Mouse (Mus musculus): Measurements from ENCODE around the gene Itprid1. TPM values are rescaled to one million over a fixed set of nuclear protein-coding genes. Genes with fewer than 3 reads are reported as not detected.

Itprid1 gene
- total and polyA plus RNA-seq, 2 experiments from 2014 or later = not detected

DNA sequence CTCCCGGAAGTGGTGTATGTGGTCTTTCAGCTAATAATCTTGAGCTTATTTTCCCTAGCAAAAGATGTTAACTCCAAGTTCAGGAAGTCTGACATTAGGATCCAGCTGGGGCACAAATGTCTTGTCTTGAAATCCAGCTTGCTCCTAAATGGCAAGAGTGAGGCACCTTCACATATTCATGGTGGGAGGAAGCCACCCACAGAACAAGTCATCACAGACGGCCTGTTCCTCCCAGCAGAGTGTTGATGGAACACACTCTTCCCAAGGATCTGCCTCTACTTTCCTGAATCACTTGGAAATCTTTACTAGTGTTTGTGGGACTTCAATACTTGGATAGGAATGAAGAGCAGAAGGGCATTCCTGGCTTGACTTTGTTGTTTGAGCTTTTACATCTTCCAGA lies 28.5 kb downstream of the Itprid1 start:
- H3K27ac ChIP-seq (ENCODE audit: low read depth, low read length) = no peak overlapping the region
- H3K36me3 ChIP-seq (ENCODE audit: insufficient read depth, low read length) = no peaks in the 10 kb centered on the region
- WGBS = 89% methylated on average over 2 of the region's 2 CpGs
- no peak for TF ChIP-seq CTCF (IDR thresholded peaks at IDR 0.05)
- no peaks in the 10 kb centered on the region for H3K27me3 ChIP-seq (ENCODE audit: insufficient read depth, low read length)
- ATAC-seq (ENCODE audit: low FRiP score) (no peak), DNase-seq (ENCODE audit: low spot score) (no peak)
- H3K4me1 ChIP-seq (ENCODE audit: insufficient read depth, low read length) = no peaks in the 10 kb centered on the region
- H3K9me3 ChIP-seq (ENCODE audit: low read length) = no peaks in the 10 kb centered on the region
- H3K4me3 ChIP-seq (ENCODE audit: low read depth, low read length) = no peak overlapping the region
- no peak overlapping the region for H3K9ac ChIP-seq (replicated peaks; ENCODE audit: low read length, poor library complexity, severe bottlenecking)
- H3K4me2 ChIP-seq (ENCODE audit: low read depth, low read length, poor library complexity, severe bottlenecking) = no peak overlapping the region

DNA sequence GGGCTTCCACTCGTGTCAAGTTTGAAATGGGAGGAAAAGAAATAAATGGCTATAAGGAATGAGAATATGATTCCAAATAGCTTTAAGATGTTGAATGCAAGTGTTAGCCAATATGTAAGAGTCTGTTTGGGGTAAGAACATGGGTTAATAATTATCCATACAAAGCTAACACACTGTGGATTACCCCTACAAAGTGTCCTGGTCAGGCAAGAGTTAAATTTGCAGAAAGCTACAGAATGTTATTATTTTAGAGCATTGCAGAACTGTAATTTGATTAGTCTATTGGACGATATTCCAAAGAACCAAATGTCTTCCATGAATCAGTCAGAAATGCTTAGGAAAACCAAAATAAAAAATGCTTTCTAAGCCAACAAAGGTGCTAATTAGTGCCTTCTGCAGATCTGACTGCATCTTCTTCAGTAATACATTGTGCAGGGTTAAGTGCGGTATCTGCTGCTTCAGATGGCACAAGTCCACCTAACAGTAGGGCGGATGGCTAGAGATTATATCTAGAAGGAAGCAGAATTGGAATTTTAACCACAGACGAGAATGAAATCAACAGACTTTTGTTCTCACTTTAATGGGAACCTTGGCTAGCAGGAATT lies 42.8 kb downstream of the Itprid1 start:
- no peak overlapping the region for H3K4me2 ChIP-seq (ENCODE audit: low read depth, low read length, poor library complexity, severe bottlenecking)
- TF ChIP-seq CTCF (IDR thresholded peaks at IDR 0.05) = no peak
- H3K27me3 ChIP-seq (ENCODE audit: insufficient read depth, low read length) = no peaks in the 10 kb centered on the region
- no peaks in the 10 kb centered on the region for H3K9me3 ChIP-seq (ENCODE audit: low read length)
- no peaks in the 10 kb centered on the region for H3K36me3 ChIP-seq (ENCODE audit: insufficient read depth, low read length)
- DNase-seq (ENCODE audit: low spot score) = no peak
- no peak for ATAC-seq (ENCODE audit: low FRiP score)
- no peak overlapping the region for H3K9ac ChIP-seq (replicated peaks; ENCODE audit: low read length, poor library complexity, severe bottlenecking)
- H3K27ac ChIP-seq (ENCODE audit: low read depth, low read length) = no peak overlapping the region
- no peaks in the 10 kb centered on the region for H3K4me1 ChIP-seq (ENCODE audit: insufficient read depth, low read length)
- H3K4me3 ChIP-seq (ENCODE audit: low read depth, low read length) = no peak overlapping the region
- 67% methylated on average over 5 of the region's 5 CpGs for WGBS

DNA sequence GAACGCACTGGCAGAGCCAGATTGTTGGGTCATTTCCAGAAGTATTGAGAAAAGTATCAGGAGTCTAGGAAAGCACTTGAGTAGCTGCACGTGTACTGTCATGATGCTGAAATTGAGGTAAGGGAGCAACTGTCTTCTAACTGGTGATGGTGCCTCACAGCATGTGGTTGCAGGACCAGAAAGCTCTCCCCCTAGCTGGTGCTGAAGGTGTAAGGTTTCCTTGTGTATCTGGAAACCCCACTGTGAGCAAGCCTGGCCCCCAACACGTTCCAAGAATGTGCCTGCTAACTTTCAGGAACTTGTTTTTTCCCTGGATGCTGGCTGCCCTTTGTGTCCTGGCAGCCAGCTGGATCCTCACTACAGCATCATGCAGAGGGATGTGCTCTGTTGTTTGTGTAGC lies 44.2 kb downstream of the Itprid1 start:
- no peak for ATAC-seq (ENCODE audit: low FRiP score)
- no peak overlapping the region for H3K4me2 ChIP-seq (ENCODE audit: low read depth, low read length, poor library complexity, severe bottlenecking)
- no peak for TF ChIP-seq CTCF (IDR thresholded peaks at IDR 0.05)
- no peak overlapping the region for H3K27ac ChIP-seq (ENCODE audit: low read depth, low read length)
- no peaks in the 10 kb centered on the region for H3K4me1 ChIP-seq (ENCODE audit: insufficient read depth, low read length)
- H3K27me3 ChIP-seq (ENCODE audit: insufficient read depth, low read length) = no peaks in the 10 kb centered on the region
- peak; percentile 17 for DNase-seq (ENCODE audit: low spot score)
- 19% methylated on average over 3 of the region's 3 CpGs for WGBS
- no peaks in the 10 kb centered on the region for H3K9me3 ChIP-seq (ENCODE audit: low read length)
- H3K36me3 ChIP-seq (ENCODE audit: insufficient read depth, low read length) = no peaks in the 10 kb centered on the region
- H3K9ac ChIP-seq (replicated peaks; ENCODE audit: low read length, poor library complexity, severe bottlenecking) = no peak overlapping the region
- no peak overlapping the region for H3K4me3 ChIP-seq (ENCODE audit: low read depth, low read length)

DNA sequence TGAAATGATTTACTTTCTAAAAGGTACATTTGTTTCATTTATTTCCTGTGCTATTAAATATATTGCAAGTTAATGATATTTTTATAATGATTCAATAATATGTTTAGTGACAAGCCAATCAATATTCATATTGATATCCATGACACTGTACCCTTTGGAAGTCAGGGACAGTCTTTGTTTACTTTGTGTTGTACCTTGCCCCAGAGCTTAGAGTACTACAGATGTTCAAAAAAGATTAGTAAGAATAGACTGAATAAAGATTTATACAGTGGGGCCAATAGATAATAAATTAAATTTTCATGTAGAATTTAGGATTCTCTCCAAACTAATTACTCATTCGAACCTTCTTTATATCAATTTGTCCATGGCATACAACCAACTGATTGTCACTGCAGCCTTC lies 50.9 kb downstream of the Itprid1 start:
- Histone ChIP-seq H3K27ac (ENCODE audit: low read depth, low read length) (no peak overlapping the region), H3K9me3 (ENCODE audit: low read length) (no peaks in the 10 kb centered on the region), H3K4me1 (ENCODE audit: insufficient read depth, low read length) (no peaks in the 10 kb centered on the region), H3K4me3 (ENCODE audit: low read depth, low read length) (no peak overlapping the region), H3K4me2 (ENCODE audit: low read depth, low read length, poor library complexity, severe bottlenecking) (no peak overlapping the region), H3K27me3 (ENCODE audit: insufficient read depth, low read length) (no peaks in the 10 kb centered on the region), H3K36me3 (ENCODE audit: insufficient read depth, low read length) (no peaks in the 10 kb centered on the region), H3K9ac (replicated peaks; ENCODE audit: low read length, poor library complexity, severe bottlenecking) (no peak overlapping the region)
- 84% methylated on average over 1 of the region's 1 CpGs for WGBS
- ATAC-seq (ENCODE audit: low FRiP score) = no peak
- no peak for DNase-seq (ENCODE audit: low spot score)
- no peak for TF ChIP-seq CTCF (IDR thresholded peaks at IDR 0.05)

DNA sequence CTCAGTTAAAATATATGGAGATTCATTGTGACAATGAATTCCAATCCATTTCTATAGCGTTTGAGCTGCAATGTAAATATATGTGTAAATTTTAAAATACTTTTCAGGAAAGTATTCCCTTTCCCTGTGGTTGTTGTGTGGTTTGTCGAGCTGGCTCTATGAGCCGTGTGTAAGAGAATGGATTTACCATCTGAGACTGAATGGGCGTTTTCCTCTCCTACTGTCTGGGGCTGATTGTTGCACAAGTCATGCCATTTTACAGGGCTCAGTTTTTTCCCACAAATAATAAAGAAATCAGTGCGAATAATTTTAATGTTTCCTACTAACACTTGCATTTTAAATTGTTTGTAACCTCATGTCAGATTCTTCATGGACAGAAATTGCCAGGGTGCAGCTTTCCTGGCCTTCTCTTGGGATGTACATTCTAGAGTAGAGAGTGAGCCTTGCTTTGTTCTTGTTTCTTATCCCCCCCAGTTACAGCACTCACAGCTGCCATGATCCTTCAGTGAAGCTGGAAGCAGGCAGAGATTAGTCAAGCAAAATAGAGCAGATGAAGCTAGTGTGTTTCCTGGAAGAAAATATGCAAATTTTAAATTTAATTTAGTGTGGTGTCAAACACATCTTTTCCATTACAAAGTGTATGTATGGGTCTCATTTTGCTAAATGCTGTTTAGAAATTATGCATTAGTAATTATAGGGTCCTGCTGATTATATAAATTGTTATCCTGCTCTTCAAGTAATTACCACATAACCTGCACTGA lies 65.1 kb downstream of the Itprid1 start:
- Histone ChIP-seq H3K36me3 (ENCODE audit: insufficient read depth, low read length) (no peaks in the 10 kb centered on the region), H3K9me3 (ENCODE audit: low read length) (no peaks in the 10 kb centered on the region), H3K27ac (ENCODE audit: low read depth, low read length) (no peak overlapping the region), H3K9ac (replicated peaks; ENCODE audit: low read length, poor library complexity, severe bottlenecking) (no peak overlapping the region), H3K4me3 (ENCODE audit: low read depth, low read length) (no peak overlapping the region), H3K4me2 (ENCODE audit: low read depth, low read length, poor library complexity, severe bottlenecking) (no peak overlapping the region), H3K27me3 (ENCODE audit: insufficient read depth, low read length) (no peaks in the 10 kb centered on the region), H3K4me1 (ENCODE audit: insufficient read depth, low read length) (no peaks in the 10 kb centered on the region)
- 81% methylated on average over 5 of the region's 5 CpGs for WGBS
- ATAC-seq (ENCODE audit: low FRiP score) (no peak), DNase-seq (ENCODE audit: low spot score) (no peak)
- no peak for TF ChIP-seq CTCF (IDR thresholded peaks at IDR 0.05)

DNA sequence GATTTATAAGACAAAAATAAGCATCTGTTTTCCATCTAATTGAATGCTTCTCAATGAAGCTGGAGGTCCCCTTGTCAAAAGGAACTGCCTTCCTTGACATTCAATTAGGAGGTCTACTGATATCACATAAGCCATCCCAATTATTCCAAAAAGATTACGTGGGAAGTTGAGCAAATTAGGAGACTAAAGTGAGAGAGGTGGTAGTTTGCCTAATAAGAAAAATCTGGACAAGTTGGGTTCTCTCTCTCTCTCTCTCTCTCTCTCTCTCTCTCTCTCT lies 65.6 kb downstream of the Itprid1 start:
- Histone ChIP-seq H3K4me2 (ENCODE audit: low read depth, low read length, poor library complexity, severe bottlenecking) (no peak overlapping the region), H3K9me3 (ENCODE audit: low read length) (no peaks in the 10 kb centered on the region), H3K27ac (ENCODE audit: low read depth, low read length) (no peak overlapping the region), H3K36me3 (ENCODE audit: insufficient read depth, low read length) (no peaks in the 10 kb centered on the region), H3K27me3 (ENCODE audit: insufficient read depth, low read length) (no peaks in the 10 kb centered on the region), H3K4me1 (ENCODE audit: insufficient read depth, low read length) (no peaks in the 10 kb centered on the region), H3K4me3 (ENCODE audit: low read depth, low read length) (no peak overlapping the region), H3K9ac (replicated peaks; ENCODE audit: low read length, poor library complexity, severe bottlenecking) (no peak overlapping the region)
- WGBS = 55% methylated on average over 1 of the region's 1 CpGs
- DNase-seq (ENCODE audit: low spot score) = no peak
- no peak for TF ChIP-seq CTCF (IDR thresholded peaks at IDR 0.05)
- ATAC-seq (ENCODE audit: low FRiP score) = no peak

Measured in midbrain, postnatal 0 days (tissue).